Mouse (Mus musculus): ENCODE results near the gene Tcn2. TPM values are rescaled to one million over a fixed set of nuclear protein-coding genes. Genes with fewer than 3 reads are reported as not detected.
A peak's percentile ranks its signal among the peaks of the same experiment; 100 is the strongest.

The Tcn2 gene
- total RNA-seq (2014; fragmentation: Nextera tagmentation) (5.4 and 7.1 TPM in 2 replicates), total RNA-seq (2017) (9.2 and 10.3 TPM in 2 replicates), polyA plus RNA-seq (2012) (0.22 and 0.36 TPM in 2 replicates)

- ATAC-seq (ENCODE audit: extremely low read depth, insufficient number of reproducible peaks, low FRiP score, poor library complexity, severe bottlenecking): peak; percentile 68
- no peaks in the 10 kb centered on the region for H3K9me3 ChIP-seq (replicated peaks)
- TF ChIP-seq GATA1 (IDR thresholded peaks at IDR 0.05; ENCODE audit: borderline replicate concordance, low read length) (no peak), TAL1 (conservative IDR thresholded peaks at IDR 0.05; ENCODE audit: low read depth, low read length) (no peak), POLR2AphosphoS5 (IDR thresholded peaks at IDR 0.05; ENCODE audit: insufficient replicate concordance, low read depth, low read length) (no peak)
- H3K4me3 ChIP-seq (ENCODE audit: low read depth, low read length): peak within 1 kb of the TSS; percentile 62
- peaks cover 8% of the 10 kb centered on the region for H3K4me1 ChIP-seq (ENCODE audit: insufficient read depth, low read depth, low read length)
- H3K27me3 ChIP-seq (ENCODE audit: insufficient read depth, low read length): peaks cover 14% of the 10 kb centered on the region
- peak; percentile 60 for DNase-seq (ENCODE audit: low spot score)
- H3K36me3 ChIP-seq (replicated peaks): no peaks in the 10 kb centered on the region
Measured at GRCm38 (mm10) chr11:3931511-3932211, at the start of gene Tcn2. TSS of gene Tcn2 (minus strand) at chr11:3932159.

DNA sequence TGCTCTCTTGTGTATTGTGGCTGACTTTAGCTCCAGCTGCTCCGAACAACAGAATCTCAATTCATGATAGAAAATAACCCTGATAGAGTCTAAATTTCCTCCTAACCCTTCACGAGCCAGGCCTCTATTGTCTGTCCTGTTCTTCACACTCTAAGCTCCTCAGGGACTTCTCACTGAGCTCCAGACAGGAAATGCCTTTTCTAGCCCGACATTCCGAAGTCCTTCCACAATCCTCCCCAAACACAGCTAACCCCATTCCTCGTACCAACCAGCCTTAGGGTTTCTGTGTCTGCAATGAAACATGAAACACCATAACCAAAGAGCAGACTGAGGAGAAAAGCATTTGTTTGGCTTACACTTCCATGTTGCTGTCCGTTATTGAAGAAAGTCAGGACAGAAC is 49.6 kb upstream of the Tcn2 start:
- Histone ChIP-seq H3K4me3 (ENCODE audit: low read depth, low read length) (no peak overlapping the region), H3K27me3 (ENCODE audit: insufficient read depth, low read length) (peaks cover 6% of the 10 kb centered on the region; the same call in 1 of the 2 replicates), H3K36me3 (replicated peaks) (peaks cover 65% of the 10 kb centered on the region), H3K9me3 (replicated peaks) (no peaks in the 10 kb centered on the region), H3K4me1 (ENCODE audit: insufficient read depth, low read depth, low read length) (no peaks in the 10 kb centered on the region)
- DNase-seq (ENCODE audit: low spot score) (no peak), ATAC-seq (ENCODE audit: extremely low read depth, insufficient number of reproducible peaks, low FRiP score, poor library complexity, severe bottlenecking) (no peak)
- TF ChIP-seq TAL1 (conservative IDR thresholded peaks at IDR 0.05; ENCODE audit: low read depth, low read length) (no peak), POLR2AphosphoS5 (IDR thresholded peaks at IDR 0.05; ENCODE audit: insufficient replicate concordance, low read depth, low read length) (no peak), GATA1 (IDR thresholded peaks at IDR 0.05; ENCODE audit: borderline replicate concordance, low read length) (no peak), CTCF (IDR thresholded peaks at IDR 0.05; ENCODE audit: low read depth, low read length) (no peak), GATA2 (IDR thresholded peaks at IDR 0.05; ENCODE audit: borderline replicate concordance, low read depth, low read length) (no peak)

DNA sequence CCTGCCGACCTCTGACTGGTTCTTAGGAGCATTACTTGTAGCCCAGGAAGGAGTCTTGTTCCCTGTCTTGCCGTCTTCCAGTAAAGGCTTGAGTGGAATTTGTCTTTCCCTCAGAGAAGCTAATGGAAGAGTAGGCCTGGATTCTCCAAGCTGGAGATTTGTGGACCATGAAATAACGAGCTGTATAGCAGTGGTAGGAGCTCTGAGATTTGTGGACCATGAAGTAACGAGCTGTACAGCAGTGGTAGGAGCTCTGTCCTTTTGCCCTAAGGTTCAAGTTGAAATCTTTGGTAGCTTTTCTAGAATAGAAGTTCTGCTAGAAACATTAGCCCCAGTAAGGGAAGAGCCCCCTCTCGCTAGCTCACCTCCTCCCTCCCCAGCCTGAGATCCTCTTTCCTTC is 46.5 kb upstream of the Tcn2 start:
- H3K4me1 ChIP-seq (ENCODE audit: insufficient read depth, low read depth, low read length): no peaks in the 10 kb centered on the region
- peaks cover 96% of the 10 kb centered on the region for H3K36me3 ChIP-seq (replicated peaks)
- H3K27me3 ChIP-seq (ENCODE audit: insufficient read depth, low read length): no peaks in the 10 kb centered on the region
- DNase-seq (ENCODE audit: low spot score) (no peak), ATAC-seq (ENCODE audit: extremely low read depth, insufficient number of reproducible peaks, low FRiP score, poor library complexity, severe bottlenecking) (no peak)
- H3K4me3 ChIP-seq (ENCODE audit: low read depth, low read length): no peak overlapping the region
- TF ChIP-seq CTCF (IDR thresholded peaks at IDR 0.05; ENCODE audit: low read depth, low read length): no peak
- TF ChIP-seq TAL1 (conservative IDR thresholded peaks at IDR 0.05; ENCODE audit: low read depth, low read length): no peak
- TF ChIP-seq GATA2 (IDR thresholded peaks at IDR 0.05; ENCODE audit: borderline replicate concordance, low read depth, low read length): no peak
- no peak for TF ChIP-seq GATA1 (IDR thresholded peaks at IDR 0.05; ENCODE audit: borderline replicate concordance, low read length)
- no peak for TF ChIP-seq POLR2AphosphoS5 (IDR thresholded peaks at IDR 0.05; ENCODE audit: insufficient replicate concordance, low read depth, low read length)
- no peaks in the 10 kb centered on the region for H3K9me3 ChIP-seq (replicated peaks)

DNA sequence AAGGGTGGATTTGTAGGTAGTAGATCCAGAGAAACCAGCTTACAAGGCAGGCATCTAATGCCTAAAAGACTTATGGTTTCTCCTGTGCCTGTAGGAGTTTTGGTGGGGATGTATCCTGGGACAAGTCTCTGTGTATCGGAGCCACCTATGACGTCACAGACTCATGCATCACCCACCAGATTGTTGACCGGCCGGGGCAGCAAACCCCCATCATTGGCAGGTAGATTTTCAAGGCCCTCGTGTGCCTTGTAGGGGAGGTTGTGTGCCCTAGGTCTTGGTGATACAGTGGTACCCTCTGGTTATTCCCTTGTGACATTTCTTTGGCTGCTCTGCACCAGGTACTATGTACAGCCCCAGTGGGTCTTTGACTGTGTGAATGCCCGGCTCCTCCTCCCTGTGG is 44.7 kb upstream of the Tcn2 start, which contains the start of gene 4930556J24Rik:
4930556J24Rik (minus strand) TSS at position 101 of the 400 bp plus-strand sequence.
- ATAC-seq (ENCODE audit: extremely low read depth, insufficient number of reproducible peaks, low FRiP score, poor library complexity, severe bottlenecking) (no peak), DNase-seq (ENCODE audit: low spot score) (no peak)
- Histone ChIP-seq H3K4me3 (ENCODE audit: low read depth, low read length) (no peak within 1 kb of the TSS), H3K36me3 (replicated peaks) (peaks cover 97% of the 10 kb centered on the region), H3K4me1 (ENCODE audit: insufficient read depth, low read depth, low read length) (peaks cover 4% of the 10 kb centered on the region; the same call in 1 of the 2 replicates), H3K9me3 (replicated peaks) (no peaks in the 10 kb centered on the region), H3K27me3 (ENCODE audit: insufficient read depth, low read length) (no peaks in the 10 kb centered on the region)
- TF ChIP-seq TAL1 (conservative IDR thresholded peaks at IDR 0.05; ENCODE audit: low read depth, low read length) (no peak), GATA1 (IDR thresholded peaks at IDR 0.05; ENCODE audit: borderline replicate concordance, low read length) (no peak), CTCF (IDR thresholded peaks at IDR 0.05; ENCODE audit: low read depth, low read length) (no peak), POLR2AphosphoS5 (IDR thresholded peaks at IDR 0.05; ENCODE audit: insufficient replicate concordance, low read depth, low read length) (no peak), GATA2 (IDR thresholded peaks at IDR 0.05; ENCODE audit: borderline replicate concordance, low read depth, low read length) (no peak)

- Histone ChIP-seq H3K4me1 (ENCODE audit: insufficient read depth, low read depth, low read length) (peaks cover 6% of the 10 kb centered on the region; the same call in 1 of the 2 replicates), H3K36me3 (replicated peaks) (peaks cover 100% of the 10 kb centered on the region), H3K4me3 (ENCODE audit: low read depth, low read length) (no peak overlapping the region), H3K27me3 (ENCODE audit: insufficient read depth, low read length) (no peaks in the 10 kb centered on the region), H3K9me3 (replicated peaks) (no peaks in the 10 kb centered on the region)
- DNase-seq (ENCODE audit: low spot score) (no peak), ATAC-seq (ENCODE audit: extremely low read depth, insufficient number of reproducible peaks, low FRiP score, poor library complexity, severe bottlenecking) (no peak; the same call in 1 of the 2 replicates)
- no peak for TF ChIP-seq GATA2 (IDR thresholded peaks at IDR 0.05; ENCODE audit: borderline replicate concordance, low read depth, low read length)
- no peak for TF ChIP-seq TAL1 (conservative IDR thresholded peaks at IDR 0.05; ENCODE audit: low read depth, low read length)
- TF ChIP-seq CTCF (IDR thresholded peaks at IDR 0.05; ENCODE audit: low read depth, low read length): no peak
- no peak for TF ChIP-seq POLR2AphosphoS5 (IDR thresholded peaks at IDR 0.05; ENCODE audit: insufficient replicate concordance, low read depth, low read length)
- TF ChIP-seq GATA1 (IDR thresholded peaks at IDR 0.05; ENCODE audit: borderline replicate concordance, low read length): no peak
Measured at GRCm38 (mm10) chr11:3974311-3974710, 42.4 kb upstream of the Tcn2 start.

DNA sequence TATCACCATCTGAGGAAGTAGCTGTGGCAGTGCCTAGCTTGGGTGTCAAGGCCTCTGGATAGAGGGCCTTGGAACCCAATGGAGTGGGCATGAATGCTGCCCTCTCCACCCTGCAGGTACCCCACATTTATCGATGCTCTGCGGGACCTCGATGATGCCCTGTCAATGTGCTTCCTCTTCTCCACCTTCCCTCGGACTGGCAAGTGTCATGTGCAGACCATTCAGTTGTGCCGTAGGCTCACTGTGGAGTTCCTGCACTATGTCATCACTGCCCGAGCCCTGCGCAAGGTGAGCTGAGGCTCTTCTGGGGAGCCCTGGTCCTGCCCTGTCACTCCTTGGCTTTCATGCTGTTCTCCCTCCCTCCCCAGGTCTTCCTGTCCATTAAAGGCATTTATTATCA is 41.1 kb upstream of the Tcn2 start:
- ATAC-seq (ENCODE audit: extremely low read depth, insufficient number of reproducible peaks, low FRiP score, poor library complexity, severe bottlenecking): no peak
- no peak for DNase-seq (ENCODE audit: low spot score)
- H3K9me3 ChIP-seq (replicated peaks): no peaks in the 10 kb centered on the region
- peaks cover 9% of the 10 kb centered on the region for H3K4me1 ChIP-seq (ENCODE audit: insufficient read depth, low read depth, low read length)
- TF ChIP-seq GATA2 (IDR thresholded peaks at IDR 0.05; ENCODE audit: borderline replicate concordance, low read depth, low read length) (no peak), POLR2AphosphoS5 (IDR thresholded peaks at IDR 0.05; ENCODE audit: insufficient replicate concordance, low read depth, low read length) (no peak), GATA1 (IDR thresholded peaks at IDR 0.05; ENCODE audit: borderline replicate concordance, low read length) (no peak), TAL1 (conservative IDR thresholded peaks at IDR 0.05; ENCODE audit: low read depth, low read length) (no peak), CTCF (IDR thresholded peaks at IDR 0.05; ENCODE audit: low read depth, low read length) (no peak)
- H3K4me3 ChIP-seq (ENCODE audit: low read depth, low read length): no peak overlapping the region
- H3K27me3 ChIP-seq (ENCODE audit: insufficient read depth, low read length): no peaks in the 10 kb centered on the region
- H3K36me3 ChIP-seq (replicated peaks): peaks cover 99% of the 10 kb centered on the region

Data from G1E (cell line).